Mouse (Mus musculus) MEL (cell line): ENCODE measurements around the gene 5730480H06Rik.

Experiments
- CHD1 ChIP-seq: IDR thresholded peaks from 2 replicates; pipeline ENCODE4 v1.6.1; 2012; ENCODE audit warnings: low read depth, mild to moderate bottlenecking, inconsistent platforms, low read length, improper control_type of control experiment
- CTCF ChIP-seq, 3 experiments: IDR thresholded peaks in 2 of 3; conservative IDR thresholded peaks in 1 of 3; 2 replicates each; pipeline ENCODE4 v1.5.1; 2011 to 2012; ENCODE audit warnings: low read length in 3 of 3, low read depth in 2 of 3, mild to moderate bottlenecking in 2 of 3, improper control_type of control experiment in 1 of 3, inconsistent platforms in 1 of 3, mixed read lengths in 1 of 3, moderate library complexity in 1 of 3; ENCODE audit not compliant: control insufficient read depth in 1 of 3, insufficient read depth in 1 of 3, poor library complexity in 1 of 3, severe bottlenecking in 1 of 3
- E2F4 ChIP-seq: IDR thresholded peaks from 2 replicates; pipeline ENCODE4 v1.6.1; 2011; ENCODE audit warnings: low read depth, low read length, improper control_type of control experiment, borderline replicate concordance
- MEF2A ChIP-seq: IDR thresholded peaks from 2 replicates; pipeline ENCODE4 v1.6.1; 2014; ENCODE audit warnings: low read depth, mild to moderate bottlenecking, inconsistent platforms, low read length, improper control_type of control experiment; ENCODE audit not compliant: poor library complexity, insufficient replicate concordance, severe bottlenecking; ENCODE audit errors: extremely low read depth
- MYC ChIP-seq: IDR thresholded peaks from 2 replicates; pipeline ENCODE4 v1.6.1; 2011; ENCODE audit warnings: low read depth, mild to moderate bottlenecking, low read length, improper control_type of control experiment, moderate library complexity
- POLR2A ChIP-seq, 2 experiments: IDR thresholded peaks; 2 replicates each; pipeline ENCODE4 v1.6.1; 2011 to 2012; ENCODE audit warnings: low read length in 2 of 2, mild to moderate bottlenecking in 2 of 2, control low read depth in 1 of 2, improper control_type of control experiment in 1 of 2, low read depth in 1 of 2, moderate library complexity in 1 of 2; ENCODE audit not compliant: control insufficient read depth in 1 of 2, insufficient read depth in 1 of 2, poor library complexity in 1 of 2
- SMC3 ChIP-seq: IDR thresholded peaks from 2 replicates; pipeline ENCODE4 v1.6.1; 2011; ENCODE audit warnings: low read depth, low read length, improper control_type of control experiment
- TAL1 ChIP-seq: IDR thresholded peaks from 2 replicates; pipeline ENCODE4 v1.6.1; 2012; ENCODE audit warnings: mild to moderate bottlenecking, inconsistent platforms, low read length, moderate library complexity, mixed read lengths
- UBTF ChIP-seq: IDR thresholded peaks from 2 replicates; pipeline ENCODE4 v1.6.1; 2012; ENCODE audit warnings: low read depth, mild to moderate bottlenecking, inconsistent platforms, low read length, improper control_type of control experiment, moderate library complexity, borderline replicate concordance; ENCODE audit not compliant: insufficient read depth
- USF2 ChIP-seq, 2 experiments: IDR thresholded peaks; 2 replicates each; pipeline ENCODE4 v1.6.1; 2011 to 2012; ENCODE audit warnings: improper control_type of control experiment in 2 of 2, low read length in 2 of 2, borderline replicate concordance in 1 of 2, inconsistent platforms in 1 of 2, low read depth in 1 of 2, mild to moderate bottlenecking in 1 of 2; ENCODE audit not compliant: insufficient read depth in 1 of 2
- ZC3H11A ChIP-seq: IDR thresholded peaks from 2 replicates; pipeline ENCODE4 v1.6.1; 2012; ENCODE audit warnings: low read depth, mild to moderate bottlenecking, inconsistent platforms, low read length, improper control_type of control experiment

- no peak for TF ChIP-seq MYC
- no peak for TF ChIP-seq CTCF (IDR thresholded peaks at IDR 0.05 in 2 of 3, conservative IDR thresholded peaks at IDR 0.05 in 1 of 3; ENCODE audit: control insufficient read depth in 1 of 3, insufficient read depth in 1 of 3, low read depth in 2 of 3, low read length in 3 of 3, poor library complexity in 1 of 3, severe bottlenecking in 1 of 3)
- TF ChIP-seq POLR2A (IDR thresholded peaks at IDR 0.05; ENCODE audit: control insufficient read depth in 1 of 2, insufficient read depth in 1 of 2, low read depth in 1 of 2, low read length in 2 of 2, poor library complexity in 1 of 2) = no peak
- no peak for TF ChIP-seq USF2 (IDR thresholded peaks at IDR 0.05; ENCODE audit: borderline replicate concordance in 1 of 2, insufficient read depth in 1 of 2, low read depth in 1 of 2, low read length in 2 of 2)
- TF ChIP-seq TAL1 = no peak
- TF ChIP-seq SMC3 = no peak
- no peak for TF ChIP-seq E2F4
- TF ChIP-seq MEF2A = no peak
- TF ChIP-seq ZC3H11A = no peak
- no peak for TF ChIP-seq CHD1
- no peak for TF ChIP-seq UBTF
These were observed 132.5 kb downstream of the 5730480H06Rik start for GRCm38 (mm10) chr5:48460221-48460620.
